In the genomic region with DNA sequence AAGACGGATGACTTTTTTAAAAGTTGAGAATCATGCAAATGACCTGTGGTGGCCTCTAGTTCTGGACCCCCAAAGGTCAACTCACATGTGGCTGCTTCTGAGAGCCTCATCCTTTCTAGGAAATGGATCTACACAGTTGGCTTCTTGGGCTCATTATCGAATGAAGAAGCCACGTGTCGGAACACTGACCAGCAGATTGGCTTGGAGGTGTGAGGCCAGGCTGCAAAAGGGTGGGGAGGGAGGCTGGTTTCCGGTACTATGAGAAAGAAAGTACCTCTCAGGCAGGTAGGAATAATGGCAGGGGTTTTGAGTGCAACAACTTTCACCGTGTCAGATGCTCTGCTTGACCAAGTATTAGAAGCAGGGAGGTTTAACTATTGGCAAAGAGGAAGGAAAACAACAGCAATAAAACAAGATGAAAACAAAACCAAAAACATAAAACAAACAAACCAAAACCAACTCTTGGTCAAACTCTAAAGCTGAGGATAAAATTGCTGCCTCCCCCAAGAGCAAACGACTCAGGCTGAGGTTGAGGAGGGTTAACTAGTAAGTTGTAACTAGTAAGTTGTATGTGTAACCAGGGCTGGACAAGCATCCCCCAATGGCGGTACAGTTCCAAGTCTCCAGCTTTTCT, we compare ENCODE assay signal across 13 mouse cellular contexts.
A peak's percentile ranks its signal among the peaks of the same experiment; 100 is the strongest.
DNase-seq lines count a peak whose midpoint lies in the region; ATAC-seq lines count a peak whose summit lies in the region.
"Had no signal": no experiment of that assay in that cellular context is flagged by ENCODE, and none has a peak within 500 bp of the region (broad histone marks: within the 10 kb centered on the region; RNA-seq: fewer than 3 reads in every experiment).

No protein-coding gene starts in this region.

- ATAC-seq in forebrain, embryonic 11.5 days (replicated peaks; ENCODE audit: low FRiP score): no peak
- no peak for ATAC-seq in forebrain, embryonic 16.5 days
- ATAC-seq in liver, embryonic 11.5 days (replicated peaks; ENCODE audit: low FRiP score): no peak
- peak; percentile 31; the same call in 1 of the 2 replicates for ATAC-seq in megakaryocyte, adult 5-6 weeks (ENCODE audit: poor library complexity, severe bottlenecking)
- no peak for ATAC-seq in activated CD4-positive, CD25-positive, alpha-beta regulatory T cell, adult 4 months
- ATAC-seq: Patski had no signal

- H3K4me2 ChIP-seq in forebrain, embryonic 11.5 days (ENCODE audit: low read depth, low read length, severe bottlenecking): no peak overlapping the region; the same call in 1 of the 2 replicates
- H3K4me2 ChIP-seq in forebrain, embryonic 16.5 days (ENCODE audit: low read length): no peak overlapping the region
- H3K4me2 ChIP-seq in liver, embryonic 11.5 days: peak overlapping the region; percentile 80

- H3K27ac ChIP-seq in forebrain, embryonic 11.5 days (ENCODE audit: low read depth, low read length): peak overlapping the region; percentile 87; the same call in 1 of the 2 replicates
- no peak overlapping the region for H3K27ac ChIP-seq in forebrain, embryonic 16.5 days (ENCODE audit: low read length)
- H3K27ac ChIP-seq in liver, embryonic 11.5 days (ENCODE audit: low read depth, low read length): no peak overlapping the region
- H3K27ac ChIP-seq: hindbrain, embryonic 14.5 days had no signal

- WGBS in forebrain, embryonic 11.5 days: 53% methylated on average over 8 of the region's 8 CpGs
- 58% methylated on average over 8 of the region's 8 CpGs for WGBS in forebrain, embryonic 16.5 days
- WGBS in liver, embryonic 11.5 days: 48% methylated on average over 8 of the region's 8 CpGs

- DNase-seq in forebrain, embryonic 11.5 days (ENCODE audit: low spot score): no peak
- no peak for DNase-seq in liver, embryonic 11.5 days (ENCODE audit: low spot score)
- no peak for DNase-seq in liver
- DNase-seq in embryo, embryonic 11 days: peak; percentile 43
- no peak for DNase-seq in gastrocnemius, adult 18-20 months (ENCODE audit: low spot score)
- DNase-seq: gastrocnemius, postnatal 36 days; lung, postnatal 36 days had no signal

- no peak overlapping the region for H3K4me3 ChIP-seq in forebrain, embryonic 11.5 days (ENCODE audit: low read depth, low read length)
- H3K4me3 ChIP-seq in forebrain, embryonic 16.5 days (replicated peaks; ENCODE audit: low read length): no peak overlapping the region
- no peak overlapping the region for H3K4me3 ChIP-seq in liver, embryonic 11.5 days (ENCODE audit: low read depth, low read length)

- peaks cover 16% of the 10 kb centered on the region for H3K4me1 ChIP-seq in forebrain, embryonic 11.5 days (replicated peaks; ENCODE audit: control insufficient read depth, insufficient read depth, low read length)
- peaks cover 24% of the 10 kb centered on the region for H3K4me1 ChIP-seq in forebrain, embryonic 16.5 days (replicated peaks; ENCODE audit: control insufficient read depth, insufficient read depth, low read length)
- peaks cover 32% of the 10 kb centered on the region for H3K4me1 ChIP-seq in liver, embryonic 11.5 days (replicated peaks; ENCODE audit: control insufficient read depth, insufficient read depth, low read length)

- H3K36me3 ChIP-seq in forebrain, embryonic 11.5 days (ENCODE audit: control insufficient read depth, insufficient read depth, low read length): no peaks in the 10 kb centered on the region
- H3K36me3 ChIP-seq in forebrain, embryonic 16.5 days (ENCODE audit: control insufficient read depth, insufficient read depth): no peaks in the 10 kb centered on the region
- no peaks in the 10 kb centered on the region for H3K36me3 ChIP-seq in liver, embryonic 11.5 days (ENCODE audit: control insufficient read depth, insufficient read depth, low read length)
- H3K36me3 ChIP-seq: kidney, embryonic 15.5 days had no signal

- no peaks in the 10 kb centered on the region for H3K27me3 ChIP-seq in forebrain, embryonic 11.5 days (ENCODE audit: control insufficient read depth, insufficient read depth, low read length)
- H3K27me3 ChIP-seq in forebrain, embryonic 16.5 days (replicated peaks; ENCODE audit: control insufficient read depth, insufficient read depth, low read length): no peaks in the 10 kb centered on the region
- H3K27me3 ChIP-seq in liver, embryonic 11.5 days (replicated peaks; ENCODE audit: control insufficient read depth, insufficient read depth, low read length): no peaks in the 10 kb centered on the region
- H3K27me3 ChIP-seq: kidney, embryonic 15.5 days; Patski had no signal

- no peaks in the 10 kb centered on the region for H3K9me3 ChIP-seq in forebrain, embryonic 11.5 days (ENCODE audit: control insufficient read depth, low read length)
- no peaks in the 10 kb centered on the region for H3K9me3 ChIP-seq in forebrain, embryonic 16.5 days (ENCODE audit: control insufficient read depth, low read length)
- H3K9me3 ChIP-seq in liver, embryonic 11.5 days (ENCODE audit: control insufficient read depth, low read length): no peaks in the 10 kb centered on the region
- H3K9me3 ChIP-seq: kidney, embryonic 15.5 days had no signal

- H3K9ac ChIP-seq in forebrain, embryonic 11.5 days (ENCODE audit: low read length): no peak overlapping the region
- no peak overlapping the region for H3K9ac ChIP-seq in forebrain, embryonic 16.5 days (replicated peaks; ENCODE audit: low read depth, low read length)
- no peak overlapping the region for H3K9ac ChIP-seq in liver, embryonic 11.5 days (ENCODE audit: low read depth, low read length)
